Mouse (Mus musculus): Measurements from ENCODE around the gene Susd1. TPM values are rescaled to one million over a fixed set of nuclear protein-coding genes. Genes with fewer than 3 reads are reported as not detected.

Gene Susd1
- polyA plus RNA-seq, 1 experiment: 8.8 TPM

DNA sequence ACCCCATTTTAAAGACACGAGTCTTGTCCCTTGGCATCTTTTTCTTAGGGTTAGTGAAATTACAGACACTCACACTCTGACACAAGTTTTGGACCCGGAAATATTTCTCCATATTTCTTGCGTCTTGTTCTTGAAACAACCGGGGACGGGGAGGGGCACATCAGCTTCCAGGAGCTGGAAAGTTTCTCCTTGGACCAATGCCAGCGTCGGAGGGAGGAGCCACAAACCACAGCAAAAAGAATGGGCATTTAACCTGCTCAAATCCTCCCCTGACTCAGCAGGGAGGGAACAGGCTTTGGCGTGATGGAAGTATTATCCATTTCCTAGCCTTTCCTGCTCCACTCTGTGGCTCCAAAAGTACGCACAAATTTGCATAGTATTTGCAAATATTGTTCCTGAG lies 19.5 kb upstream of the Susd1 start:
- Histone ChIP-seq H3K27me3 (replicated peaks; ENCODE audit: control insufficient read depth, insufficient read depth, low read length) (no peaks in the 10 kb centered on the region), H3K36me3 (ENCODE audit: control insufficient read depth, insufficient read depth, low read length) (no peaks in the 10 kb centered on the region), H3K4me1 (ENCODE audit: control insufficient read depth, insufficient read depth, low read length) (peaks cover 3% of the 10 kb centered on the region; the same call in 1 of the 2 replicates), H3K27ac (ENCODE audit: insufficient read depth, low read depth, low read length) (no peak overlapping the region), H3K4me3 (ENCODE audit: insufficient read depth, low read depth, low read length) (no peak overlapping the region)
- 28% methylated on average over 9 of the region's 9 CpGs for WGBS
- no peak for TF ChIP-seq POLR2A (IDR thresholded peaks at IDR 0.05; ENCODE audit: low read depth, low read length)
- no peak for TF ChIP-seq CTCF (conservative IDR thresholded peaks at IDR 0.05; ENCODE audit: insufficient read depth, insufficient read length, low read depth, low read length)
- DNase-seq: peak; percentile 83

DNA sequence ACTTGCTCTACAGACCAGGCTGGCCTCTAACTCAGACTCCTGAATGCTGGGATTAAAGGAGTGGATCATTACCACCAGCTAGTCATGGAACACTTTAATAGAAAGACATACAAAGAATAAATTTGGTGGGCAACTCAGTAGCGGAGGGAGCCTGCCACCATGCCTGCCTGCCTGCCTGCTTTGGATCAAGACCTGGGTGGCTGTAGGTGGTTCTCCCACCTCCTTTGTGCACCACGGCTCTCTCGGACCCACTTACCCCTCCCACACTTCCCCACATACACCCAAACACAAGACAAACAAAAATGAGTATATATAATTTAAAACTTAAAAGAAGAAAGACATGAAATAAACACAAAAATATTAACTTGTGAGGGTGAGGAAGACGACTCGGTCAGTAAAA lies 18.7 kb upstream of the Susd1 start:
- WGBS: 94% methylated on average over 5 of the region's 5 CpGs
- Histone ChIP-seq H3K4me1 (ENCODE audit: control insufficient read depth, insufficient read depth, low read length) (peaks cover 11% of the 10 kb centered on the region; the same call in 1 of the 2 replicates), H3K27me3 (replicated peaks; ENCODE audit: control insufficient read depth, insufficient read depth, low read length) (no peaks in the 10 kb centered on the region), H3K36me3 (ENCODE audit: control insufficient read depth, insufficient read depth, low read length) (no peaks in the 10 kb centered on the region), H3K4me3 (ENCODE audit: insufficient read depth, low read depth, low read length) (no peak overlapping the region), H3K27ac (ENCODE audit: insufficient read depth, low read depth, low read length) (no peak overlapping the region)
- DNase-seq: no peak
- TF ChIP-seq CTCF (conservative IDR thresholded peaks at IDR 0.05; ENCODE audit: insufficient read depth, insufficient read length, low read depth, low read length) (no peak), POLR2A (IDR thresholded peaks at IDR 0.05; ENCODE audit: low read depth, low read length) (no peak)

GRCm38 (mm10) chr4:59455465-59455864 lies 17.0 kb upstream of the Susd1 start:
- WGBS: 50% methylated on average over 2 of the region's 2 CpGs
- no peak for TF ChIP-seq CTCF (conservative IDR thresholded peaks at IDR 0.05; ENCODE audit: insufficient read depth, insufficient read length, low read depth, low read length)
- TF ChIP-seq POLR2A (IDR thresholded peaks at IDR 0.05; ENCODE audit: low read depth, low read length): no peak
- no peak for DNase-seq

DNA sequence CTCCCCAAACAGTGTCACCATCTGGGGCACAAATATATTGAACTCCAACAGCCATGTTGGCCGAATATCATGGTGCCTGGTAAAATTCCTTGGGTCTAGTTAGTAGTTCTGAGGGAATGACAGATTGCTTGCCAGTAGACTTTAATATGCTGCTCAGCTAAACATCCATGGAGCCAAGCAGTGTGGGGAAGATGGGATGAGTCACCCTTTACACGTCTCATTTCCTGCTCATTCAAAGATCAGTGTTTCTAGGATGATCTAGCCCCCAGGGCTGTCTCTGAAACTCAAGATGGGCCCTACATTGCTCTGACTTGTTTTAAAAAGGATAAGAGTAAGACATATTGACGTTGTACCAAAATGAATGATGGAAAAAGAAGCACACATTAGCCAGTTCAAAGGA lies 15.6 kb upstream of the Susd1 start:
- TF ChIP-seq POLR2A (IDR thresholded peaks at IDR 0.05; ENCODE audit: low read depth, low read length) (no peak), CTCF (conservative IDR thresholded peaks at IDR 0.05; ENCODE audit: insufficient read depth, insufficient read length, low read depth, low read length) (no peak)
- Histone ChIP-seq H3K36me3 (ENCODE audit: control insufficient read depth, insufficient read depth, low read length) (no peaks in the 10 kb centered on the region), H3K4me3 (ENCODE audit: insufficient read depth, low read depth, low read length) (no peak overlapping the region), H3K27ac (ENCODE audit: insufficient read depth, low read depth, low read length) (no peak overlapping the region), H3K27me3 (replicated peaks; ENCODE audit: control insufficient read depth, insufficient read depth, low read length) (no peaks in the 10 kb centered on the region), H3K4me1 (ENCODE audit: control insufficient read depth, insufficient read depth, low read length) (peaks cover 12% of the 10 kb centered on the region; the same call in 1 of the 2 replicates)
- DNase-seq: no peak
- WGBS: 73% methylated on average over 3 of the region's 3 CpGs

More at GRCm38 (mm10) chr4:59455465-59455864, 17.0 kb upstream of the Susd1 start:
- Histone ChIP-seq H3K4me3 (ENCODE audit: insufficient read depth, low read depth, low read length) (no peak overlapping the region), H3K4me1 (ENCODE audit: control insufficient read depth, insufficient read depth, low read length) (peaks cover 12% of the 10 kb centered on the region; the same call in 1 of the 2 replicates), H3K27me3 (replicated peaks; ENCODE audit: control insufficient read depth, insufficient read depth, low read length) (no peaks in the 10 kb centered on the region), H3K27ac (ENCODE audit: insufficient read depth, low read depth, low read length) (no peak overlapping the region), H3K36me3 (ENCODE audit: control insufficient read depth, insufficient read depth, low read length) (no peaks in the 10 kb centered on the region)

GRCm38 (mm10) chr4:59452503-59452933 lies 14.1 kb upstream of the Susd1 start:
- Histone ChIP-seq H3K27ac (ENCODE audit: insufficient read depth, low read depth, low read length) (peak overlapping the region; percentile 74), H3K27me3 (replicated peaks; ENCODE audit: control insufficient read depth, insufficient read depth, low read length) (no peaks in the 10 kb centered on the region), H3K36me3 (ENCODE audit: control insufficient read depth, insufficient read depth, low read length) (no peaks in the 10 kb centered on the region), H3K4me3 (ENCODE audit: insufficient read depth, low read depth, low read length) (no peak overlapping the region), H3K4me1 (ENCODE audit: control insufficient read depth, insufficient read depth, low read length) (peaks cover 12% of the 10 kb centered on the region; the same call in 1 of the 2 replicates)
- peak; percentile 87 for DNase-seq
- TF ChIP-seq CTCF (conservative IDR thresholded peaks at IDR 0.05; ENCODE audit: insufficient read depth, insufficient read length, low read depth, low read length) (no peak), POLR2A (IDR thresholded peaks at IDR 0.05; ENCODE audit: low read depth, low read length) (no peak)
- 33% methylated on average over 8 of the region's 8 CpGs for WGBS

DNA sequence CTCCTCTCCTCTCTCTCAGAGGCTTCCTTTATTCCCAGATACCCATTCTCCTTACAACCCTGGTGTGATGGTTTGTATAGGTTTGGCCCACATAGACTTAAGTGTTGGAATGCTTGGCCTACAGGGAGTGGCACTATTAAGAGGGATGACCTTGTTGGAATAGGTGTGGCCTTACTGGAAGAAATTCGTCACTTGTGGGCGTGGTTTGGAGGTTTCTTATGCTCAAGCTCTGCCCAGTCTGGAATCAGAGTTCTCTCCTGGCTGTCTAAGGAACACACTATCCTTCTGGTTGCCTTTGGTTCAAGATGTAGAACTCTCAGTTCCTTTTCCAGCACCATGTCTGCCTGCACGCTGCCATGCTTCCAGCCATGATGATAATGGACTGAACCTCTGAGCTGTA lies 12.5 kb upstream of the Susd1 start:
- Histone ChIP-seq H3K27me3 (replicated peaks; ENCODE audit: control insufficient read depth, insufficient read depth, low read length) (no peaks in the 10 kb centered on the region), H3K36me3 (ENCODE audit: control insufficient read depth, insufficient read depth, low read length) (no peaks in the 10 kb centered on the region), H3K4me1 (ENCODE audit: control insufficient read depth, insufficient read depth, low read length) (peaks cover 14% of the 10 kb centered on the region; the same call in 1 of the 2 replicates), H3K4me3 (ENCODE audit: insufficient read depth, low read depth, low read length) (no peak overlapping the region), H3K27ac (ENCODE audit: insufficient read depth, low read depth, low read length) (no peak overlapping the region)
- TF ChIP-seq POLR2A (IDR thresholded peaks at IDR 0.05; ENCODE audit: low read depth, low read length) (no peak), CTCF (conservative IDR thresholded peaks at IDR 0.05; ENCODE audit: insufficient read depth, insufficient read length, low read depth, low read length) (no peak)
- no peak for DNase-seq
- WGBS: 81% methylated on average over 3 of the region's 3 CpGs

- no peaks in the 10 kb centered on the region for H3K36me3 ChIP-seq (ENCODE audit: control insufficient read depth, insufficient read depth, low read length)
- 49% methylated on average over 6 of the region's 6 CpGs for WGBS
- H3K4me1 ChIP-seq (ENCODE audit: control insufficient read depth, insufficient read depth, low read length): peaks cover 14% of the 10 kb centered on the region; the same call in 1 of the 2 replicates
- no peak for TF ChIP-seq POLR2A (IDR thresholded peaks at IDR 0.05; ENCODE audit: low read depth, low read length)
- no peak for TF ChIP-seq CTCF (conservative IDR thresholded peaks at IDR 0.05; ENCODE audit: insufficient read depth, insufficient read length, low read depth, low read length)
- DNase-seq: peak; percentile 21
- H3K4me3 ChIP-seq (ENCODE audit: insufficient read depth, low read depth, low read length): no peak overlapping the region
- no peak overlapping the region for H3K27ac ChIP-seq (ENCODE audit: insufficient read depth, low read depth, low read length)
- H3K27me3 ChIP-seq (replicated peaks; ENCODE audit: control insufficient read depth, insufficient read depth, low read length): no peaks in the 10 kb centered on the region
Measured at GRCm38 (mm10) chr4:59450234-59450854, 11.9 kb upstream of the Susd1 start.
